Mouse (Mus musculus) kidney, adult 2 months (tissue): ENCODE measurements around the gene Cabp4. TPM values are rescaled to one million over a fixed set of nuclear protein-coding genes. Genes with fewer than 3 reads are reported as not detected.

Source experiments
- DNase-seq: peaks from one replicate; pipeline ENCODE4 v3.0.0; 2021
- H3K27ac ChIP-seq: fragments of 200-500 bp; 2 replicates; pipeline ENCODE4 v1.5.1; 2012; ENCODE audit warnings: low read depth, low read length, control low read depth, inconsistent platforms; ENCODE audit not compliant: insufficient read depth
- H3K27me3 ChIP-seq: fragments of 200-500 bp; replicated peaks from 2 replicates; pipeline ENCODE4 v1.6.1; 2012; ENCODE audit warnings: mild to moderate bottlenecking, moderate library complexity, low read length, inconsistent platforms; ENCODE audit not compliant: control insufficient read depth, insufficient read depth
- H3K36me3 ChIP-seq: fragments of 200-500 bp; 2 replicates; pipeline ENCODE4 v1.6.1; 2012; ENCODE audit warnings: mild to moderate bottlenecking, moderate library complexity, low read length, inconsistent platforms; ENCODE audit not compliant: control insufficient read depth, insufficient read depth
- H3K4me1 ChIP-seq: fragments of 200-500 bp; 2 replicates; pipeline ENCODE4 v1.6.1; 2011; ENCODE audit warnings: low read length; ENCODE audit not compliant: control insufficient read depth, insufficient read depth
- H3K4me3 ChIP-seq: fragments of 200-500 bp; 2 replicates; pipeline ENCODE4 v1.5.1; 2011; ENCODE audit warnings: mild to moderate bottlenecking, low read depth, low read length, control low read depth; ENCODE audit not compliant: insufficient read depth
- CTCF ChIP-seq: fragments of 200-500 bp; conservative IDR thresholded peaks from 2 replicates; pipeline ENCODE4 v1.5.1; 2011; ENCODE audit warnings: low read depth, mild to moderate bottlenecking, control low read depth, low read length, moderate library complexity, mixed read lengths; ENCODE audit not compliant: insufficient read depth, insufficient read length
- POLR2A ChIP-seq: fragments of 200-500 bp; IDR thresholded peaks from one replicate; pipeline ENCODE4 v1.6.1; 2011; ENCODE audit warnings: low read depth, low read length, control low read depth
- WGBS: fragments of 180-500 bp; shearing (Covaris S2); methylation state at CpG from one replicate; pipeline ENCODE4 v1.1.7; 2018; 5-methylcytosine and 5-hydroxymethylcytosine counted together
- polyA plus RNA-seq: library from polyadenylated mRNA; depleted of rRNA; stranded (reverse); fragments of >200 nt; gene quantifications from 2 replicates; pipeline ENCODE4 v1.2.3, GENCODE M21; 2012

Gene Cabp4
- polyA plus RNA-seq, 1 experiment, result 0.20 TPM

- peaks cover 4% of the 10 kb centered on the region; the same call in 1 of the 2 replicates for H3K4me1 ChIP-seq
- H3K4me3 ChIP-seq, result no peak overlapping the region
- TF ChIP-seq POLR2A, result no peak
- TF ChIP-seq CTCF, result no peak
- 78% methylated on average over 3 of the region's 3 CpGs for WGBS
- H3K27me3 ChIP-seq, result no peaks in the 10 kb centered on the region
- H3K36me3 ChIP-seq, result no peaks in the 10 kb centered on the region
- H3K27ac ChIP-seq, result no peak overlapping the region
- DNase-seq, result no peak
Measured at GRCm38 (mm10) chr19:4187303-4187702, 43.5 kb upstream of the Cabp4 start.

DNA sequence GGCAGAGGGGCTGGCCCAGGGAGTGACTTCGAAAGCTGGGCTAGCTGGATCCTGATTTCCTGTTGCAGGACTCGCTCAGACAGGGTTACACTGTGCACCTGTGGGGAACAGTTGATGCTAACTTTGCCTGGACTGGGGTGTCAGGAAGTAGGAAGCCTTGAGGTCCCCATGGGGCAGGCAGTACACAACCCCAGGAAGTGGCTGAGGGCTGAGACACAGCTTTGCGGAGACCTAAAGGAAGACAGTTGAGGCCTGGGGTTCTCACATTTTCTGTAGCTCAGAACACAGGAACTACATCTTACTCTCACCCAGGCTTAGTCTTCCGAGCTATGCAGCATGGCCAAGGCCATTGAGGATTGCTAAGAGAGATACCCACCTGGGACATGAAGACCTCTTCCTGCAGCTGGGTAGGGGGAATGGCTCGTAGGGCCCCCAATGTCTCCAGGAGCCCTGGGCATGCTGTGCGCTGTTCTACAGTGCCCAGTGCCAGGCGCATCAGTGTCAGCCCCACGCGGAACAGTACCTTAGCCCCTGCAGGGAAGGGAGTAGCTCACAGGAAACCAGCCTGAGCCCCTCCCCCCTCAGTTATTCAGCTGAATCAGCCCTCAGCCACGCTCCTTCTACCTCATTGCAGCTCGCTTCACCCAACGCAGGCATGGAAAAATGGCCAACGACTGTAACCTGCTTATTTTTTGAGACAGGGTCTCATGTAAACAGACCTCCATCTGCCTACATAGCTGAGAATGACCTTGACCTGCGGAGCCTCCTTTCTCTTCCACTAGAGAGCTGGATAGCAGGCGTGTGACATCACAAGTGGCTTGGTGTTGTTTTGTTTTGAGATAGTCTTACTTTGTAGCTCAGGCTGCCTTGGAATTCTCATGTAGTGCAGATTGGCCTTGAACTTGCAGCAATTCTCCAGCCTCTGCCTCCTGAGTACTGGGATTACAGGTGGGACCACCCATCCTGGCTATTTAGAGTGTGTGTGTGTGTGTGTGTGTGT, 41.4 kb upstream of the Cabp4 start:
- Histone ChIP-seq H3K27me3 (no peaks in the 10 kb centered on the region), H3K27ac (no peak overlapping the region), H3K4me3 (no peak overlapping the region), H3K36me3 (no peaks in the 10 kb centered on the region), H3K4me1 (no peaks in the 10 kb centered on the region)
- WGBS, result 56% methylated on average over 15 of the region's 15 CpGs
- no peak for DNase-seq
- TF ChIP-seq POLR2A (no peak), CTCF (no peak)

DNA sequence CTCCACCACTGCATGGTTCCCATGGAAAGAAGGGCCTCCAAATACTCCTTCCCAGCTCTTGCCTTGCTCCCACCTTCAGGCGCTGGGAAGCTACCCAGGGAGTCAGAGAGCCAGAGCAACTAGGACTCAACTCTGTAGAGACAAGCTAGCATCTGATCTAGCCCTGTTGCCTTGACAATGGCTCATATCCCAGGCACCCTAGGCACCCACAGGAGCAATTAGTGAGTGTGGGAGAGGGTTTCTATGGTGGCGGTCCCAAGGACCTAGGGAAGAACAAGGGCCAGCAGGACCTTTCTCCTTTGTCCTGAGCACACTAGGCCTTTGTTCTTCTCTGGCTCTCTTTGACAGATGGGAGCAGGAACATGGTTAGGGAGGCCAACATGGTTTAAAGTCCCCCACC, 39.9 kb upstream of the Cabp4 start:
- Histone ChIP-seq H3K27me3 (no peaks in the 10 kb centered on the region), H3K4me1 (no peaks in the 10 kb centered on the region), H3K27ac (no peak overlapping the region), H3K4me3 (no peak overlapping the region), H3K36me3 (no peaks in the 10 kb centered on the region)
- no peak for TF ChIP-seq CTCF
- TF ChIP-seq POLR2A, result no peak
- DNase-seq, result no peak
- 88% methylated on average over 2 of the region's 2 CpGs for WGBS

GRCm38 (mm10) chr19:4181892-4182291, 38.1 kb upstream of the Cabp4 start:
- TF ChIP-seq POLR2A (no peak), CTCF (no peak)
- DNase-seq, result peak; percentile 41
- Histone ChIP-seq H3K4me3 (no peak overlapping the region), H3K27me3 (no peaks in the 10 kb centered on the region), H3K36me3 (no peaks in the 10 kb centered on the region), H3K27ac (no peak overlapping the region), H3K4me1 (no peaks in the 10 kb centered on the region)
- 49% methylated on average over 3 of the region's 3 CpGs for WGBS

DNA sequence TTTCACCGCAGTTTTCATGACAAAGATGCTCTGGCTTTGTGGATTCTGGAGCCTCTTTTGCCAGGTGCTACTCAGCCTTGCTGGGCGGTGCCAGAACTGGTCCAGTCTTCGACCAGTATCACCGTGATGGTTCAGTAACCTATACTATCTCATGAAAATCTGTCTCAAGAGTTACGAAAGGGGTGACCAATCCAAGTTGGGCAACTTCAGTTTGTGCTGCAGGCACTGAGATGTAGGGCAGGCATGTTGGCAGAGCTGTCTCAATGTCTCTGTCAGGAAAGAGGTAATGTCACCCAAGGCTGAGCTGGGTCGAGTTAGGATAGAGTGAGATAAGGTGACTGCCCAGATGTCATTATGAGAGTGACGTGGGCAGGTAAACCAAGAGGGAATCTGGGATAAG, 36.6 kb upstream of the Cabp4 start:
- H3K4me1 ChIP-seq, result no peaks in the 10 kb centered on the region
- H3K27me3 ChIP-seq, result no peaks in the 10 kb centered on the region
- no peak overlapping the region for H3K4me3 ChIP-seq
- TF ChIP-seq CTCF, result no peak
- DNase-seq, result no peak
- WGBS, result 92% methylated on average over 7 of the region's 7 CpGs
- no peaks in the 10 kb centered on the region for H3K36me3 ChIP-seq
- no peak overlapping the region for H3K27ac ChIP-seq

GRCm38 (mm10) chr19:4175368-4175947, 31.6 kb upstream of the Cabp4 start, which contains the start of gene Carns1:
Gene Carns1 (minus strand): TSS chr19:4175479.
- no peak for TF ChIP-seq POLR2A
- TF ChIP-seq CTCF, result no peak
- H3K4me3 ChIP-seq, result no peak within 1 kb of the TSS
- H3K4me1 ChIP-seq, result no peaks in the 10 kb centered on the region
- no peaks in the 10 kb centered on the region for H3K27me3 ChIP-seq
- WGBS, result 17% methylated on average over 11 of the region's 11 CpGs
- H3K36me3 ChIP-seq, result no peaks in the 10 kb centered on the region
- DNase-seq, result no peak
- no peak within 1 kb of the TSS for H3K27ac ChIP-seq

GRCm38 (mm10) chr19:4172925-4173324, 29.1 kb upstream of the Cabp4 start:
- H3K36me3 ChIP-seq, result no peaks in the 10 kb centered on the region
- H3K27me3 ChIP-seq, result no peaks in the 10 kb centered on the region
- H3K27ac ChIP-seq, result no peak overlapping the region
- 79% methylated on average over 11 of the region's 11 CpGs for WGBS
- no peak overlapping the region for H3K4me3 ChIP-seq
- no peak for DNase-seq
- 0 out of 2 replicates have a peak, but pooled peaks have one; percentile 10 for TF ChIP-seq CTCF
- TF ChIP-seq POLR2A, result no peak
- H3K4me1 ChIP-seq, result peaks cover 5% of the 10 kb centered on the region; the same call in 1 of the 2 replicates
